Mouse (Mus musculus): Measurements from ENCODE around the gene Nle1. TPM values are rescaled to one million over a fixed set of nuclear protein-coding genes. Genes with fewer than 3 reads are reported as not detected.

Gene Nle1
- polyA plus RNA-seq, 1 experiment from 2014 or later, result 22.2 TPM

- Histone ChIP-seq H3K4me2 (ENCODE audit: low read depth, low read length) (no peak overlapping the region), H3K36me3 (ENCODE audit: control insufficient read depth, insufficient read depth) (no peaks in the 10 kb centered on the region), H3K27ac (ENCODE audit: low read length) (no peak overlapping the region), H3K4me3 (ENCODE audit: low read length) (no peak overlapping the region), H3K9me3 (replicated peaks; ENCODE audit: control insufficient read depth, low read length) (no peaks in the 10 kb centered on the region), H3K4me1 (ENCODE audit: control insufficient read depth, insufficient read depth, low read length) (peaks cover 8% of the 10 kb centered on the region), H3K27me3 (ENCODE audit: control insufficient read depth, insufficient read depth, low read length) (no peaks in the 10 kb centered on the region), H3K9ac (ENCODE audit: low read length) (no peak overlapping the region)
- no peak for ATAC-seq (replicated peaks; ENCODE audit: extremely low read depth, insufficient read depth, low FRiP score)
- 30% methylated on average over 7 of the region's 7 CpGs for WGBS
Measured at GRCm38 (mm10) chr11:82866850-82867564, 41.2 kb downstream of the Nle1 start.

DNA sequence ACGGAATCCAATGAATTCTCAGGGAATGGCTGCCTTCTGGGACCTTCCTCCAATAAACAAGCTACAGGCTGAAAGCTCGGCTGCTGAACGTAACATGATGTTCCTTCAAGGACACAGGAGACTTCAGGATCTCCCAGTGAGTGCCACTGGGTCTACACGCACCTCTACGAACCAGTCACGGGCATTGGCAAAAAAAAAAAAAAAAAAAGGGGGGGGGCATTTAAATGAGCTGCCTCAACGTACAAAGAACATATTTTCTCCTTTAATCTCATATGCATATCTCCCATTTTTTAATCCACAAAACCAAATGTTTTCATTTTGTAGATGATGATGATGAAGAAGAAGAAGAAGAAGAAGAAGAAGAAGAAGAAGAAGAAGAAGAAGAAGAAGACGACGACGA, 42.3 kb downstream of the Nle1 start:
- no peaks in the 10 kb centered on the region for H3K9me3 ChIP-seq (replicated peaks; ENCODE audit: control insufficient read depth, low read length)
- H3K27me3 ChIP-seq (ENCODE audit: control insufficient read depth, insufficient read depth, low read length), result no peaks in the 10 kb centered on the region
- H3K9ac ChIP-seq (ENCODE audit: low read length), result no peak overlapping the region
- H3K27ac ChIP-seq (ENCODE audit: low read length), result no peak overlapping the region
- H3K4me2 ChIP-seq (ENCODE audit: low read depth, low read length), result no peak overlapping the region
- no peaks in the 10 kb centered on the region for H3K36me3 ChIP-seq (ENCODE audit: control insufficient read depth, insufficient read depth)
- H3K4me1 ChIP-seq (ENCODE audit: control insufficient read depth, insufficient read depth, low read length), result peaks cover 12% of the 10 kb centered on the region
- no peak for ATAC-seq (replicated peaks; ENCODE audit: extremely low read depth, insufficient read depth, low FRiP score)
- WGBS, result 81% methylated on average over 10 of the region's 10 CpGs
- no peak overlapping the region for H3K4me3 ChIP-seq (ENCODE audit: low read length)

DNA sequence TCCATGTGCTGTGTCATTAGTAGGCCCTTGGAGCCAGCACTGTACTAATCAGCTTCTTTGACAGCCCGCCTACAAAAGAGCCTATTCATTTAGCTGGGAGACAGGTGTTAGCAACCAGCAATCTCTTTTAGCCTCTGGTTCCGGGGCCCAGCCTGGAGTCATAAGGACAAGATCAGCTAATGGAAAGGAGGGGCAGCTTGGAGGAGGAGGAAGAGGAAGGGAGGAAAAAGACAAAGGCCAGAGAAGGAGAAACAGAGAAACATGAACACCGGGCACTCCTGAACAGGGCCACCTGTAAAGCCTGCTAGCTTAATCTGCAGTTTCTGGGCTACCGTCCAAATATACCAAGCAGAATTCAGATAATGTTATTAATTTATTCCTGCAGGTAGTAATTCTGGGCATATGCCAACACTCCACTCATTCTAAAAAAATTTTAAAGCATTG, 44.7 kb downstream of the Nle1 start:
- H3K27ac ChIP-seq (ENCODE audit: low read length), result no peak overlapping the region
- no peaks in the 10 kb centered on the region for H3K36me3 ChIP-seq (ENCODE audit: control insufficient read depth, insufficient read depth)
- WGBS, result 43% methylated on average over 4 of the region's 4 CpGs

DNA sequence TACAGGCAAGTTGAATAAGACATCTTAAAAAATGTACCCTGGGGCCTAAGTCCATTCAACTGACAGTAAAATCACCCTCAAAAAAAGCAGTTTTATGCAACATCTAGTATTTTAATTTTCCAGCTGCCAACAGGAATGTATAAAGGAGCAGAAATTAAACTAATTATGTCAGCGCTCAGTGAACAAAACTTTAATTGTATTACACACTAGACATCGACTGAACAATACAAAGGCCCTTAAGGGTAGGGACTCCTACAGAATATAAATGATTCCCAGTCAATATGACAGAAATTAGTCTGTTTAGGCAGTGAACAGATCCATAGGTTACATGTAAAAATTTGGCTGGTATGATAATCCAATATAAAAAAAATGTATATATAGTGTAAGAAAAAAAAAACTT, 45.2 kb downstream of the Nle1 start:
- Histone ChIP-seq H3K36me3 (ENCODE audit: control insufficient read depth, insufficient read depth) (no peaks in the 10 kb centered on the region), H3K4me1 (ENCODE audit: control insufficient read depth, insufficient read depth, low read length) (peaks cover 7% of the 10 kb centered on the region), H3K4me3 (ENCODE audit: low read length) (no peak overlapping the region), H3K9ac (ENCODE audit: low read length) (no peak overlapping the region), H3K27ac (ENCODE audit: low read length) (no peak overlapping the region), H3K27me3 (ENCODE audit: control insufficient read depth, insufficient read depth, low read length) (no peaks in the 10 kb centered on the region), H3K4me2 (ENCODE audit: low read depth, low read length) (no peak overlapping the region), H3K9me3 (replicated peaks; ENCODE audit: control insufficient read depth, low read length) (no peaks in the 10 kb centered on the region)
- WGBS, result 88% methylated on average over 2 of the region's 2 CpGs
- no peak for ATAC-seq (replicated peaks; ENCODE audit: extremely low read depth, insufficient read depth, low FRiP score)

More for the DNA sequence above, 44.7 kb downstream of the Nle1 start:
- no peaks in the 10 kb centered on the region for H3K9me3 ChIP-seq (replicated peaks; ENCODE audit: control insufficient read depth, low read length)
- H3K9ac ChIP-seq (ENCODE audit: low read length), result no peak overlapping the region
- peaks cover 7% of the 10 kb centered on the region for H3K4me1 ChIP-seq (ENCODE audit: control insufficient read depth, insufficient read depth, low read length)
- no peak overlapping the region for H3K4me3 ChIP-seq (ENCODE audit: low read length)
- no peak for ATAC-seq (replicated peaks; ENCODE audit: extremely low read depth, insufficient read depth, low FRiP score)
- H3K4me2 ChIP-seq (ENCODE audit: low read depth, low read length), result no peak overlapping the region
- no peaks in the 10 kb centered on the region for H3K27me3 ChIP-seq (ENCODE audit: control insufficient read depth, insufficient read depth, low read length)

DNA sequence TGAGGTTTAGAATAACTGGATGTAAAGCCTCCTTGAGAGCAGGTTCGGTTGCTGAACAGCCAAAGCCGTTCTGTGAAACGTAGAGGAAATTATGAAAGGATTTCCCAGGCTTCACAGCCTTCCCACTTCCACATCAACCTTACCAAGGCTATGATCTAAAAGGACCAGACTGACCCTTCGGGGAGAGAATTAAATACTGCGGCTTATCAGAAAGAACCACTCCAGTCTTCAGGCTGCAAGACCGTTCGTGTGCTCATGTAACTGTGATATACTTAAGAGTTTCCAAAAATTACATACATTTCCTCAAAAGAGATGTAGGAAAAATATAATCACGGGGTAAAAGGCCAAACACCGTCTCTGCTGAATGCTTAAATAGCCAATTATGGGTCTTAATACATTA, 45.6 kb downstream of the Nle1 start:
- H3K4me1 ChIP-seq (ENCODE audit: control insufficient read depth, insufficient read depth, low read length), result peaks cover 7% of the 10 kb centered on the region
- no peak overlapping the region for H3K9ac ChIP-seq (ENCODE audit: low read length)
- no peak overlapping the region for H3K27ac ChIP-seq (ENCODE audit: low read length)
- H3K27me3 ChIP-seq (ENCODE audit: control insufficient read depth, insufficient read depth, low read length), result no peaks in the 10 kb centered on the region
- H3K4me2 ChIP-seq (ENCODE audit: low read depth, low read length), result no peak overlapping the region
- ATAC-seq (replicated peaks; ENCODE audit: extremely low read depth, insufficient read depth, low FRiP score), result no peak
- no peaks in the 10 kb centered on the region for H3K36me3 ChIP-seq (ENCODE audit: control insufficient read depth, insufficient read depth)
- no peaks in the 10 kb centered on the region for H3K9me3 ChIP-seq (replicated peaks; ENCODE audit: control insufficient read depth, low read length)
- 77% methylated on average over 9 of the region's 9 CpGs for WGBS
- H3K4me3 ChIP-seq (ENCODE audit: low read length), result no peak overlapping the region

GRCm38 (mm10) chr11:82861558-82861957, 46.7 kb downstream of the Nle1 start:
- H3K9ac ChIP-seq (ENCODE audit: low read length), result no peak overlapping the region
- H3K4me2 ChIP-seq (ENCODE audit: low read depth, low read length), result no peak overlapping the region
- ATAC-seq (replicated peaks; ENCODE audit: extremely low read depth, insufficient read depth, low FRiP score), result no peak
- 65% methylated on average over 8 of the region's 8 CpGs for WGBS
- no peak overlapping the region for H3K27ac ChIP-seq (ENCODE audit: low read length)
- peaks cover 7% of the 10 kb centered on the region for H3K4me1 ChIP-seq (ENCODE audit: control insufficient read depth, insufficient read depth, low read length)
- H3K9me3 ChIP-seq (replicated peaks; ENCODE audit: control insufficient read depth, low read length), result no peaks in the 10 kb centered on the region
- H3K36me3 ChIP-seq (ENCODE audit: control insufficient read depth, insufficient read depth), result no peaks in the 10 kb centered on the region
- no peak overlapping the region for H3K4me3 ChIP-seq (ENCODE audit: low read length)
- no peaks in the 10 kb centered on the region for H3K27me3 ChIP-seq (ENCODE audit: control insufficient read depth, insufficient read depth, low read length)

GRCm38 (mm10) chr11:82860759-82861158, 47.5 kb downstream of the Nle1 start:
- 74% methylated on average over 6 of the region's 6 CpGs for WGBS
- H3K27me3 ChIP-seq (ENCODE audit: control insufficient read depth, insufficient read depth, low read length), result no peaks in the 10 kb centered on the region
- H3K4me3 ChIP-seq (ENCODE audit: low read length), result no peak overlapping the region
- ATAC-seq (replicated peaks; ENCODE audit: extremely low read depth, insufficient read depth, low FRiP score), result 0 out of 2 replicates have a peak, but pooled peaks have one; percentile 37
- H3K27ac ChIP-seq (ENCODE audit: low read length), result no peak overlapping the region
- no peaks in the 10 kb centered on the region for H3K9me3 ChIP-seq (replicated peaks; ENCODE audit: control insufficient read depth, low read length)
- H3K4me2 ChIP-seq (ENCODE audit: low read depth, low read length), result no peak overlapping the region
- H3K4me1 ChIP-seq (ENCODE audit: control insufficient read depth, insufficient read depth, low read length), result peaks cover 7% of the 10 kb centered on the region
- no peak overlapping the region for H3K9ac ChIP-seq (ENCODE audit: low read length)
- no peaks in the 10 kb centered on the region for H3K36me3 ChIP-seq (ENCODE audit: control insufficient read depth, insufficient read depth)

DNA sequence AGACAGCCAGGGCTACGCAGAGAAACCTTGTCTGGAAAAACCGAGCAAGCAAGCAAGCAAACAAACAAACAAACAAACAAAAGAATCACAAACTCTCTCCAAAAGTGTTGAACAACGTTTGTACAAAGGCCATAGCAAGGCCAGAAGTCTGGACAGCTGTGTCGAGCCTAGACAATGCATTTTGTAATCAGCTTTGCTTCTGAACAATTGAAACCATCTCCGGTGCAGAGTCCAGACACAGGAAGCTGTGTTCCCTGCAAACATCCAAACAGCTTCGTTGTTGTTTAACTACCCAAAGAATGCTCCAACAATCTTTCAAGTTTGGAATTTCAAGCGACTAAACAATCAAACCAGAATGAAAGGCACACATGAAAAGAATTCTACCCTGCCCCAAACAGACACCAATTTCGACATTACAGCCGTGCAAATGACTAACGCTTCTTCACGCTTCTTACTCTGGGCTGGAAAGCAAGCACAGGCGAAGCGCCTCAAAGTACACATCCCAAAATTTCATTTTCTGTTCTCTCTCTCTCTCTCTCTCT, 50.8 kb downstream of the Nle1 start:
- Histone ChIP-seq H3K4me1 (ENCODE audit: control insufficient read depth, insufficient read depth, low read length) (peaks cover 4% of the 10 kb centered on the region; the same call in 1 of the 2 replicates), H3K9ac (ENCODE audit: low read length) (no peak overlapping the region), H3K9me3 (replicated peaks; ENCODE audit: control insufficient read depth, low read length) (no peaks in the 10 kb centered on the region), H3K4me2 (ENCODE audit: low read depth, low read length) (no peak overlapping the region), H3K27me3 (ENCODE audit: control insufficient read depth, insufficient read depth, low read length) (no peaks in the 10 kb centered on the region), H3K4me3 (ENCODE audit: low read length) (no peak overlapping the region), H3K36me3 (ENCODE audit: control insufficient read depth, insufficient read depth) (no peaks in the 10 kb centered on the region), H3K27ac (ENCODE audit: low read length) (peak overlapping the region; percentile 36; the same call in 1 of the 2 replicates)
- WGBS, result 71% methylated on average over 13 of the region's 13 CpGs
- ATAC-seq (replicated peaks; ENCODE audit: extremely low read depth, insufficient read depth, low FRiP score), result no peak

- ATAC-seq (replicated peaks; ENCODE audit: extremely low read depth, insufficient read depth, low FRiP score), result no peak
- WGBS, result 77% methylated on average over 10 of the region's 10 CpGs
Measured at GRCm38 (mm10) chr11:82856032-82856431, 52.2 kb downstream of the Nle1 start.

More at GRCm38 (mm10) chr11:82856032-82856431, 52.2 kb downstream of the Nle1 start:
- Histone ChIP-seq H3K4me2 (ENCODE audit: low read depth, low read length) (no peak overlapping the region), H3K9me3 (replicated peaks; ENCODE audit: control insufficient read depth, low read length) (no peaks in the 10 kb centered on the region), H3K27ac (ENCODE audit: low read length) (no peak overlapping the region), H3K4me3 (ENCODE audit: low read length) (no peak overlapping the region), H3K4me1 (ENCODE audit: control insufficient read depth, insufficient read depth, low read length) (no peaks in the 10 kb centered on the region; the same call in 1 of the 2 replicates), H3K36me3 (ENCODE audit: control insufficient read depth, insufficient read depth) (no peaks in the 10 kb centered on the region), H3K27me3 (ENCODE audit: control insufficient read depth, insufficient read depth, low read length) (no peaks in the 10 kb centered on the region), H3K9ac (ENCODE audit: low read length) (no peak overlapping the region)
